Mouse (Mus musculus) kidney, postnatal 14 days (tissue): ENCODE measurements at regions not wholly inside any gene's neighbourhood (a gene's known extent, or its start where the extent isn't known, plus 50 kb on each side); places are given as distances from the start of the nearest gene placed in this dataset.

Experiments used
- DNase-seq: peaks from one replicate; pipeline ENCODE4 v3.0.0; 2022; ENCODE audit warnings: mixed read lengths

- peak; percentile 26 for DNase-seq
Observed at GRCm38 (mm10) chr3:52754401-52754800, 262.6 kb downstream of the Cog6 start.

GRCm38 (mm10) chr3:52746917-52747316, 270.1 kb downstream of the Cog6 start:
- DNase-seq, result no peak

GRCm38 (mm10) chr3:52744334-52744733, 272.7 kb downstream of the Cog6 start:
- DNase-seq, result peak; percentile 82

- no peak for DNase-seq
Observed at GRCm38 (mm10) chr3:52740466-52741026, 276.5 kb downstream of the Cog6 start.

GRCm38 (mm10) chr3:52739526-52739925, 277.5 kb downstream of the Cog6 start:
- DNase-seq, result no peak

GRCm38 (mm10) chr3:52738386-52738785, 278.7 kb downstream of the Cog6 start:
- no peak for DNase-seq

- DNase-seq, result no peak
Observed at GRCm38 (mm10) chr3:52735939-52736338, 281.1 kb downstream of the Cog6 start.

GRCm38 (mm10) chr3:52731941-52732340, 285.1 kb downstream of the Cog6 start:
- DNase-seq, result no peak

GRCm38 (mm10) chr3:52731491-52731890, 285.5 kb downstream of the Cog6 start:
- no peak for DNase-seq

- no peak for DNase-seq
Observed at GRCm38 (mm10) chr3:52729731-52730130, 287.3 kb downstream of the Cog6 start.

- no peak for DNase-seq
Observed at GRCm38 (mm10) chr3:52728860-52729259, 288.2 kb downstream of the Cog6 start.

- DNase-seq, result no peak
Observed at GRCm38 (mm10) chr3:52728426-52728825, 288.6 kb downstream of the Cog6 start.

GRCm38 (mm10) chr3:52724354-52724753, 292.7 kb downstream of the Cog6 start:
- DNase-seq, result no peak

GRCm38 (mm10) chr3:52722946-52723345, 294.1 kb downstream of the Cog6 start:
- DNase-seq, result no peak

GRCm38 (mm10) chr3:52719181-52719580, 297.9 kb downstream of the Cog6 start:
- peak; percentile 43 for DNase-seq

GRCm38 (mm10) chr3:52717324-52717723, 299.7 kb downstream of the Cog6 start:
- DNase-seq, result no peak

- no peak for DNase-seq
Observed at GRCm38 (mm10) chr3:52712151-52712550, 304.9 kb downstream of the Cog6 start.

- no peak for DNase-seq
Observed at GRCm38 (mm10) chr3:52711133-52711532, 305.9 kb downstream of the Cog6 start.

- DNase-seq, result no peak
Observed at GRCm38 (mm10) chr3:52708746-52709145, 308.3 kb downstream of the Cog6 start.

GRCm38 (mm10) chr3:52708301-52708700, 308.7 kb downstream of the Cog6 start:
- no peak for DNase-seq

- no peak for DNase-seq
Observed at GRCm38 (mm10) chr3:52706626-52707025, 310.4 kb downstream of the Cog6 start.

GRCm38 (mm10) chr3:52703751-52704150, 313.3 kb downstream of the Cog6 start:
- DNase-seq, result no peak

- DNase-seq, result no peak
Observed at GRCm38 (mm10) chr3:52702962-52703361, 314.1 kb downstream of the Cog6 start.

- no peak for DNase-seq
Observed at GRCm38 (mm10) chr3:52701601-52702000, 315.4 kb downstream of the Cog6 start.

- DNase-seq, result no peak
Observed at GRCm38 (mm10) chr3:52693813-52694212, 323.2 kb downstream of the Cog6 start.
